Mouse (Mus musculus): ENCODE measurements at regions not wholly inside any gene's neighbourhood (a gene's known extent, or its start where the extent isn't known, plus 50 kb on each side); places are given as distances from the start of the nearest gene placed in this dataset.

- WGBS = 87% methylated on average over 2 of the region's 2 CpGs
- Histone ChIP-seq H3K4me2 (ENCODE audit: low read length) (no peak overlapping the region), H3K4me3 (ENCODE audit: control insufficient read depth in 1 of 2, insufficient read depth in 1 of 2, low read depth in 1 of 2, low read length in 2 of 2) (no peak overlapping the region), H3K9me3 (ENCODE audit: control insufficient read depth, low read length) (no peaks in the 10 kb centered on the region), H3K36me3 (ENCODE audit: control insufficient read depth, insufficient read depth, low read length) (no peaks in the 10 kb centered on the region), H3K27me3 (ENCODE audit: control insufficient read depth, insufficient read depth, low read length) (no peaks in the 10 kb centered on the region), H3K4me1 (ENCODE audit: control insufficient read depth in 2 of 2, insufficient read depth in 2 of 2, low read length in 2 of 2) (no peaks in the 10 kb centered on the region), H3K9ac (ENCODE audit: low read length) (no peak overlapping the region), H3K27ac (replicated peaks in 1 of 2; ENCODE audit: control insufficient read depth in 1 of 2, insufficient read depth in 1 of 2, low read depth in 2 of 2, low read length in 2 of 2) (no peak overlapping the region)
- no peak for ATAC-seq (ENCODE audit: insufficient number of reproducible peaks, insufficient read depth, low FRiP score, low read depth)
Measured at GRCm38 (mm10) chr13:82081375-82081774, 298.5 kb downstream of the Cetn3 start.

GRCm38 (mm10) chr13:82087635-82088034 is 304.8 kb downstream of the Cetn3 start:
- Histone ChIP-seq H3K9me3 (ENCODE audit: control insufficient read depth, low read length) (no peaks in the 10 kb centered on the region), H3K27ac (replicated peaks in 1 of 2; ENCODE audit: control insufficient read depth in 1 of 2, insufficient read depth in 1 of 2, low read depth in 2 of 2, low read length in 2 of 2) (no peak overlapping the region), H3K27me3 (ENCODE audit: control insufficient read depth, insufficient read depth, low read length) (no peaks in the 10 kb centered on the region), H3K9ac (ENCODE audit: low read length) (no peak overlapping the region), H3K4me2 (ENCODE audit: low read length) (no peak overlapping the region), H3K36me3 (ENCODE audit: control insufficient read depth, insufficient read depth, low read length) (no peaks in the 10 kb centered on the region), H3K4me1 (ENCODE audit: control insufficient read depth in 2 of 2, insufficient read depth in 2 of 2, low read length in 2 of 2) (no peaks in the 10 kb centered on the region), H3K4me3 (ENCODE audit: control insufficient read depth in 1 of 2, insufficient read depth in 1 of 2, low read depth in 1 of 2, low read length in 2 of 2) (no peak overlapping the region)
- ATAC-seq (ENCODE audit: insufficient number of reproducible peaks, insufficient read depth, low FRiP score, low read depth) = no peak
- 66% methylated on average over 3 of the region's 3 CpGs for WGBS

- H3K36me3 ChIP-seq (ENCODE audit: control insufficient read depth, insufficient read depth, low read length) = no peaks in the 10 kb centered on the region
- no peak overlapping the region for H3K9ac ChIP-seq (ENCODE audit: low read length)
- H3K4me2 ChIP-seq (ENCODE audit: low read length) = no peak overlapping the region
- H3K4me1 ChIP-seq (ENCODE audit: control insufficient read depth in 2 of 2, insufficient read depth in 2 of 2, low read length in 2 of 2) = no peaks in the 10 kb centered on the region
- no peaks in the 10 kb centered on the region for H3K9me3 ChIP-seq (ENCODE audit: control insufficient read depth, low read length)
- no peak overlapping the region for H3K27ac ChIP-seq (replicated peaks in 1 of 2; ENCODE audit: control insufficient read depth in 1 of 2, insufficient read depth in 1 of 2, low read depth in 2 of 2, low read length in 2 of 2)
- H3K27me3 ChIP-seq (ENCODE audit: control insufficient read depth, insufficient read depth, low read length) = no peaks in the 10 kb centered on the region
- H3K4me3 ChIP-seq (ENCODE audit: control insufficient read depth in 1 of 2, insufficient read depth in 1 of 2, low read depth in 1 of 2, low read length in 2 of 2) = no peak overlapping the region
- ATAC-seq (ENCODE audit: insufficient number of reproducible peaks, insufficient read depth, low FRiP score, low read depth) = no peak
- WGBS = 76% methylated on average over 5 of the region's 5 CpGs
Measured at GRCm38 (mm10) chr13:82092186-82092585, 309.3 kb downstream of the Cetn3 start.

- WGBS = 69% methylated on average over 2 of the region's 2 CpGs
- no peak for ATAC-seq (ENCODE audit: insufficient number of reproducible peaks, insufficient read depth, low FRiP score, low read depth)
Measured at GRCm38 (mm10) chr13:82106032-82106431, 323.2 kb downstream of the Cetn3 start.

GRCm38 (mm10) chr13:82129777-82130735 is 347.2 kb downstream of the Cetn3 start:
- no peaks in the 10 kb centered on the region for H3K27me3 ChIP-seq (ENCODE audit: control insufficient read depth, insufficient read depth, low read length)
- no peak overlapping the region for H3K4me3 ChIP-seq (ENCODE audit: control insufficient read depth in 1 of 2, insufficient read depth in 1 of 2, low read depth in 1 of 2, low read length in 2 of 2)
- H3K9ac ChIP-seq (ENCODE audit: low read length) = no peak overlapping the region
- H3K27ac ChIP-seq (replicated peaks in 1 of 2; ENCODE audit: control insufficient read depth in 1 of 2, insufficient read depth in 1 of 2, low read depth in 2 of 2, low read length in 2 of 2) = no peak overlapping the region
- H3K9me3 ChIP-seq (ENCODE audit: control insufficient read depth, low read length) = no peaks in the 10 kb centered on the region
- no peak for ATAC-seq (ENCODE audit: insufficient number of reproducible peaks, insufficient read depth, low FRiP score, low read depth)
- H3K36me3 ChIP-seq (ENCODE audit: control insufficient read depth, insufficient read depth, low read length) = no peaks in the 10 kb centered on the region
- WGBS = 48% methylated on average over 7 of the region's 7 CpGs
- no peak overlapping the region for H3K4me2 ChIP-seq (ENCODE audit: low read length)
- no peaks in the 10 kb centered on the region for H3K4me1 ChIP-seq (ENCODE audit: control insufficient read depth in 2 of 2, insufficient read depth in 2 of 2, low read length in 2 of 2)

More at GRCm38 (mm10) chr13:82106032-82106431, 323.2 kb downstream of the Cetn3 start:
- no peak overlapping the region for H3K27ac ChIP-seq (replicated peaks in 1 of 2; ENCODE audit: control insufficient read depth in 1 of 2, insufficient read depth in 1 of 2, low read depth in 2 of 2, low read length in 2 of 2)
- no peaks in the 10 kb centered on the region for H3K27me3 ChIP-seq (ENCODE audit: control insufficient read depth, insufficient read depth, low read length)
- no peaks in the 10 kb centered on the region for H3K36me3 ChIP-seq (ENCODE audit: control insufficient read depth, insufficient read depth, low read length)
- no peaks in the 10 kb centered on the region for H3K4me1 ChIP-seq (ENCODE audit: control insufficient read depth in 2 of 2, insufficient read depth in 2 of 2, low read length in 2 of 2)
- H3K4me2 ChIP-seq (ENCODE audit: low read length) = no peak overlapping the region
- H3K4me3 ChIP-seq (ENCODE audit: control insufficient read depth in 1 of 2, insufficient read depth in 1 of 2, low read depth in 1 of 2, low read length in 2 of 2) = no peak overlapping the region
- H3K9me3 ChIP-seq (ENCODE audit: control insufficient read depth, low read length) = no peaks in the 10 kb centered on the region
- no peak overlapping the region for H3K9ac ChIP-seq (ENCODE audit: low read length)
